Mouse (Mus musculus) erythroblast, embryonic 14.5 days (primary cell): ENCODE measurements around the gene Tuft1.
"Not testable (repeated sequence)": the region's sequence is repeated elsewhere in the genome, so short reads cannot be mapped to it uniquely, and the experiment has no call there.

Experiments used
- GATA1 ChIP-seq: IDR thresholded peaks from 2 replicates; pipeline ENCODE4 v1.6.1; 2012; ENCODE audit warnings: low read length, inconsistent platforms, mixed read lengths
- TAL1 ChIP-seq: IDR thresholded peaks from 3 replicates; pipeline ENCODE4 v1.6.1; 2012; ENCODE audit warnings: low read length, inconsistent platforms, mixed read lengths

DNA sequence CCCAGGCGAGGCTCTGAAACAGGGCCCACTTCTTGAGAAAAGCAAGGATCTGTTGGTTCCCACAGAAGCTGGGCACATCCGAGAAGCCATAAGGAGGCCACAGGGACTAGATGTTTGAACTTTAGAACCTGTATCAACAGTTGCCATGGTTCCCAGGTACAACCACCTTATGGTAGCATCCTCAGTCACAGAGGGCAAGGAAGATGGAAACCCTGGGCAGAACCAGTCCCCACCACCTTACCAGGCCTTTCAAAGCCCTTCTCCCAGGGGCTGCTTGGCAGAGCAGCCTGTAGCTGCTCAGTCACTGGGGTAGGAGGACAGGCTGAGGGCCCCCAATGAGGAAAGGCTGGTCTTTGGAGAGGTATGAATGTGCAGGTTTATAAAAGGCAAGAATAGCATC lies 2.2 kb upstream of the Tuft1 start:
- not testable (repeated sequence) for TF ChIP-seq GATA1, TAL1
